Mouse (Mus musculus) olfactory bulb, adult 2 months (tissue): ENCODE results near the gene Tbrg4.

Experiments
- CTCF ChIP-seq: fragments of 200-500 bp; IDR thresholded peaks from 2 replicates; pipeline ENCODE4 v1.5.1; 2012; ENCODE audit warnings: low read depth, mild to moderate bottlenecking, low read length, moderate library complexity; ENCODE audit not compliant: insufficient read depth
- POLR2A ChIP-seq: fragments of 200-500 bp; IDR thresholded peaks from 2 replicates; pipeline ENCODE4 v1.6.1; 2012; ENCODE audit warnings: mild to moderate bottlenecking, low read depth, low read length, moderate library complexity; ENCODE audit not compliant: insufficient read depth

- TF ChIP-seq CTCF (no peak), POLR2A (no peak)
These were observed 24.7 kb upstream of the Tbrg4 start for GRCm38 (mm10) chr11:6650519-6650918.
